Mouse (Mus musculus): ENCODE data around the gene Ccnb1.

- no peak for TF ChIP-seq POLR2A (IDR thresholded peaks at IDR 0.05; ENCODE audit: borderline replicate concordance, extremely low read depth, insufficient read depth, insufficient read length, poor library complexity, severe bottlenecking)
- TF ChIP-seq CTCF (IDR thresholded peaks at IDR 0.05; ENCODE audit: borderline replicate concordance, extremely low read depth, insufficient read depth, insufficient read length), result no peak
Measured at GRCm38 (mm10) chr13:100774704-100775103, 11.7 kb downstream of the Ccnb1 start.

All from brain, embryonic 14.5 days (tissue).